In the genomic region with DNA sequence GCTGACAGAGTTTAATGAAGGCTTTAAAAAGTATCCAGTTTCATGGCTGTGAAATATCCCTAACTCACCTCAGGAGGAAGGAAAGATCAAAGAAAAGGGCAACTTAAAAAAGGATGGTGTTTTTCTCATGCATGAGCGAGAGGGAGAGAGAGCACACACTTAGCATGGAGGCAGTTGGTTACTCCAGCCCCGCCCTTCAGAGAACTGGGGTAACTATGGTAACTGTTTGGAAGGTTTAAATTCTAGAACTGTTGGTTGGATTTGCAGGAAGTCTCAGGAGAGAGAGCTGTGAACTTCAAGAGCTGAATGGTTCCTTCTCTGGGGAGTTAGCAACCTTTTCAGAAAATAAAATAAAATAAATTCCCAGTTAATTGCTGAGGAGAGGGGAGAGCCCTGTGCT, we compare ENCODE assay signal across 10 mouse cellular contexts.
DNase-seq lines count a peak whose midpoint lies in the region; ATAC-seq and TF ChIP-seq lines count a peak whose summit lies in the region.
"Had no signal": no experiment of that assay in that cellular context is flagged by ENCODE, and none has a peak within 500 bp of the region (broad histone marks: within the 10 kb centered on the region; RNA-seq: fewer than 3 reads in every experiment).

No protein-coding gene starts in this region.

- peak; percentile 89 for ATAC-seq in frontal cortex, adult (ENCODE audit: low TSS enrichment)
- 0 out of 2 replicates have a peak, but pooled peaks have one; percentile 51 for ATAC-seq in limb, embryonic 11.5 days (ENCODE audit: insufficient number of reproducible peaks, low FRiP score, low TSS enrichment, low read depth)
- 0 out of 2 replicates have a peak, but pooled peaks have one; percentile 62 for ATAC-seq in limb, embryonic 14.5 days (ENCODE audit: low FRiP score, low read depth)

- H3K9ac ChIP-seq in limb, embryonic 11.5 days (ENCODE audit: low read length) = no peak overlapping the region
- H3K9ac ChIP-seq in limb, embryonic 14.5 days (ENCODE audit: low read depth, low read length, severe bottlenecking) = no peak overlapping the region

- H3K27me3 ChIP-seq in limb, embryonic 11.5 days (ENCODE audit: control insufficient read depth, insufficient read depth, low read length) = no peaks in the 10 kb centered on the region
- no peaks in the 10 kb centered on the region for H3K27me3 ChIP-seq in limb, embryonic 10.5 days (ENCODE audit: low read depth, poor library complexity, severe bottlenecking)
- no peaks in the 10 kb centered on the region for H3K27me3 ChIP-seq in limb, embryonic 14.5 days (ENCODE audit: control insufficient read depth, insufficient read depth, low read length)

- H3K36me3 ChIP-seq in limb, embryonic 11.5 days (ENCODE audit: control insufficient read depth, insufficient read depth, low read length) = no peaks in the 10 kb centered on the region
- H3K36me3 ChIP-seq in limb, embryonic 10.5 days = no peaks in the 10 kb centered on the region
- H3K36me3 ChIP-seq in limb, embryonic 14.5 days (ENCODE audit: control insufficient read depth, insufficient read depth, low read length) = no peaks in the 10 kb centered on the region

- WGBS in limb, embryonic 11.5 days = 19% methylated on average over 2 of the region's 2 CpGs
- WGBS in limb, embryonic 10.5 days = 31% methylated on average over 2 of the region's 2 CpGs
- 12% methylated on average over 2 of the region's 2 CpGs for WGBS in limb, embryonic 14.5 days

- no peak overlapping the region for H3K4me3 ChIP-seq in limb, embryonic 11.5 days (ENCODE audit: low read depth, low read length)
- H3K4me3 ChIP-seq in limb, embryonic 10.5 days = no peak overlapping the region
- H3K4me3 ChIP-seq in limb, embryonic 14.5 days (replicated peaks; ENCODE audit: low read length) = no peak overlapping the region

- no peaks in the 10 kb centered on the region for H3K9me3 ChIP-seq in limb, embryonic 11.5 days (ENCODE audit: control insufficient read depth, low read length)
- no peaks in the 10 kb centered on the region for H3K9me3 ChIP-seq in limb, embryonic 10.5 days (replicated peaks)
- H3K9me3 ChIP-seq in limb, embryonic 14.5 days (ENCODE audit: control insufficient read depth, low read length) = no peaks in the 10 kb centered on the region

- H3K27ac ChIP-seq in limb, embryonic 11.5 days (replicated peaks; ENCODE audit: low read depth, low read length) = no peak overlapping the region
- H3K27ac ChIP-seq in limb, embryonic 10.5 days = no peak overlapping the region
- H3K27ac ChIP-seq in limb, embryonic 14.5 days (replicated peaks; ENCODE audit: low read depth, low read length) = no peak overlapping the region

- no peak for DNase-seq in frontal cortex, postnatal 14 days (ENCODE audit: low spot score in 2 of 2)
- DNase-seq in limb, embryonic 11.5 days (ENCODE audit: low spot score) = peak; percentile 43
- no peak for DNase-seq in limb, embryonic 10.5 days (ENCODE audit: low spot score)
- DNase-seq in brain, embryonic 18.5 days (ENCODE audit: low read depth, low spot score) = peak; percentile 49
- DNase-seq in limb, embryonic 14.5 days (ENCODE audit: low spot score) = peak; percentile 49
- DNase-seq in spleen, adult 18-20 months = no peak
- no peak for DNase-seq in MN1 (ENCODE audit: low spot score)
- DNase-seq: thymus, postnatal 4 days had no signal

- no peak overlapping the region for H3K4me2 ChIP-seq in limb, embryonic 11.5 days (ENCODE audit: low read depth, severe bottlenecking)
- no peak overlapping the region for H3K4me2 ChIP-seq in limb, embryonic 14.5 days (replicated peaks; ENCODE audit: low read depth, low read length, severe bottlenecking)
- H3K4me2 ChIP-seq: heart, embryonic 11.5 days had no signal

- H3K4me1 ChIP-seq in limb, embryonic 11.5 days (ENCODE audit: control insufficient read depth, insufficient read depth, low read length) = no peaks in the 10 kb centered on the region
- H3K4me1 ChIP-seq in limb, embryonic 10.5 days = peaks cover 16% of the 10 kb centered on the region
- H3K4me1 ChIP-seq in limb, embryonic 14.5 days (ENCODE audit: control insufficient read depth, insufficient read depth, low read length) = no peaks in the 10 kb centered on the region

- TF ChIP-seq POLR2A in limb, embryonic 14.5 days (IDR thresholded peaks at IDR 0.05; ENCODE audit: borderline replicate concordance, extremely low read depth, insufficient read depth, insufficient read length) = no peak

Comparison
In these comparisons a context has a peak if more than half of its experiments do, and no peak if none do; other contexts are left out.
1. DNase-seq: peak in limb, embryonic 11.5 days (single experiment), brain, embryonic 18.5 days (single experiment) and limb, embryonic 14.5 days (single experiment); none in frontal cortex, postnatal 14 days (0 of 2), limb, embryonic 10.5 days (single experiment), spleen, adult 18-20 months (0 of 2) and MN1 (single experiment).
2. Peak in every context shown above with its lines, with median percentiles within 50 percentile points of each other: ATAC-seq.